Mouse (Mus musculus): Measurements from ENCODE around the gene Eif4e2.

Eif4e2 gene

DNA sequence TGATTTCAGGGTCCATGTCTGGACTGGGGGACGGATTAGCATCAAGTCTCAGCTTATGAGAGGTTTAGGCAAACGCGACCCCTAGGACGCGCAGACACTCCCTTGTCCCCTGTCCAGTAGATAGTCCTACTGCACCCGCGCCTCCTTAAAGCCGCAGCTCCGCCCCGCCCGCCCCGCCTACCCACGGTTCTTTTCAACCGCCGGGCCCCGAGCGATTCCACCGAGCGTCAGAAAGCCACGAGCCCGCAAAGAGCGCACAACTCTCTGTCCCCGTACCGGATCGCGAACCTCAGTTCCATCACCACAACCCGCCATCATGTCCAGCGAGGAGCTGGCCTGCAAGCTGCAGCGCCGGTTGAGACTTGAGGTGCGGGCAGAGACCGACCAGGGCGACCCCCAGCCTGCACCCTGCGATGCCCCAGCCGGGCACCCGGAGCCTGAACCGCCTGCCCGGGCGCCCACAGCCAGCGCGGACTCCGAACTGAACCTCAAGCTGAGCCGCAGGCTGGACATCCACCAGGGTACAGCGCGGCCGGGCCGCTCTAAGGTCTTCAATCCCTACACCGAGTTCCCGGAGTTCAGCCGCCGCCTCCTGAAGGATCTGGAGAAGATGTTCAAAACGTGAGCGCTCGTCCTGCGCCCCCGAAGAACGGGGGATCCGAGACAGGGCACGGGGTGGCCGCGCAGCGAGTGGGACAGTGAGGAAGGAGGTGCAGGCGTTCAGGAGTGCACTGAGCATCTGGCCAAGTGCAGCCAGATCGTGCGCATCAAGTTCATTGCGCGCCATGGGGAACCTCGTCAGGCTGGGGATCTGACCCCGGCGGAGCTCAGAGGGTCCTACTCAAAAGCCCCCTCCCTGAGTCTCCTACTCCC lies 50.7 kb downstream of the Eif4e2 start, which contains the start of gene Efhd1:
TSS of gene Efhd1 (plus strand) at position 230 of the 873 bp plus-strand sequence.
- peak; percentile 22 to 30 for DNase-seq

DNA sequence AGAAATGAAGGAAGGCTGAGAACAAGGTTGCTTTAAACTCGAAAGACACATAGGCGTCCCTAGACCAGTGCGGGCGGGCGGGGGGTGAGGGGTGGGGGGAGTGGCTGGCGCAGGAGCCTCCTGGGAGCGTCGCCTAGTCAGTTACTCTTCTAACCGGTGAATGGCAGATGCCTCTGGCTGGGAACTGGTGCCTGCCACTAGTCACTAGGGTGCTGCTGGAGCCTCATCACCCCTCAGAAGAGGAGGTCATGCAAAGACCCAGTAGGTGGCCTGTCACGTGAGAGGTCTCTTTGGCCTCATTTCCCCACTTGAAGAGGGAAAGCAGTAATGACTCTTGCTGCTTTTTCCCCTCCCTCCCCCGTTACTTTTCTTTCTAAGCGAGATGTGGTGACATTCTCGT lies 51.5 kb downstream of the Eif4e2 start:
- DNase-seq = no peak

DNA sequence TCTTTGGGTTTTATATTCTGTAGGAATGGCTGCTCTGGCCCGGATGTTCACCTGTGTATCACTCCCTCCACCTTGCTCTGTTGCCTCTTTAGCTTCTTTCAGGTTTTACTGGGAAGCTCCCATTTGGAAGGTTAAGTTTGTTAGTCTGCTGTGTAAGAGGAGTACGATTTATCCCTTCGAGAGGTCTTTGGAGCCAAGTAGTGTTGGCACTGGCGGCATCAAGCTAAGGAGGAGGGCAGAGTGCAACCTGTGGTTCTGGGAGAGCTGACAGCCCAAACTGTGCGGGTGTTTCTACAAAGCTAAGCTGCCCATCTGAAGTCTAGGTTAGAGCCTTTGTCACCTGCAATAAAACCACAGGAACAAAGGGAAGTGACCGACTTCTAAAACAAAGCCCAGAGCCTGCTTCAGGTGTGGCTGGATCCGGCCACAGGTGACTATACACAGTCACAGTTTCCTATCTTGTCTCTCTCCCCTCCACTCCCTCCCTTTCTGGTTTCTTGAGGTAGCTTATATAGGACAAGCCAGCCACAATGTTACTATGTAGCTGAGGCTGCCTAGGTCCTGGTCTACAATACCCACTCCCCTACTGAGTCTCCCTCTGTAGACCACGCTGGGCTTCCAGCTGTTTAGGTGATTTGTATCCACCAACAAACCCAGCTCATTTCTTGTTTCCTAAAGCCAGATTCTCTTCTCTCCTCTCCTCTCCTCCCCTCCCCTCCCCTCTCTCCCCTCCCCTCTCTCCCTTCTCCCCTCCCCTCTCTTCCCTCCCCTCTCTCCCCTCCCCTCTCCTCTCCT lies 52.8 kb downstream of the Eif4e2 start:
- DNase-seq = no peak

- no peak for DNase-seq
These were observed 56.5 kb downstream of the Eif4e2 start for GRCm38 (mm10) chr1:87270204-87270603.

DNA sequence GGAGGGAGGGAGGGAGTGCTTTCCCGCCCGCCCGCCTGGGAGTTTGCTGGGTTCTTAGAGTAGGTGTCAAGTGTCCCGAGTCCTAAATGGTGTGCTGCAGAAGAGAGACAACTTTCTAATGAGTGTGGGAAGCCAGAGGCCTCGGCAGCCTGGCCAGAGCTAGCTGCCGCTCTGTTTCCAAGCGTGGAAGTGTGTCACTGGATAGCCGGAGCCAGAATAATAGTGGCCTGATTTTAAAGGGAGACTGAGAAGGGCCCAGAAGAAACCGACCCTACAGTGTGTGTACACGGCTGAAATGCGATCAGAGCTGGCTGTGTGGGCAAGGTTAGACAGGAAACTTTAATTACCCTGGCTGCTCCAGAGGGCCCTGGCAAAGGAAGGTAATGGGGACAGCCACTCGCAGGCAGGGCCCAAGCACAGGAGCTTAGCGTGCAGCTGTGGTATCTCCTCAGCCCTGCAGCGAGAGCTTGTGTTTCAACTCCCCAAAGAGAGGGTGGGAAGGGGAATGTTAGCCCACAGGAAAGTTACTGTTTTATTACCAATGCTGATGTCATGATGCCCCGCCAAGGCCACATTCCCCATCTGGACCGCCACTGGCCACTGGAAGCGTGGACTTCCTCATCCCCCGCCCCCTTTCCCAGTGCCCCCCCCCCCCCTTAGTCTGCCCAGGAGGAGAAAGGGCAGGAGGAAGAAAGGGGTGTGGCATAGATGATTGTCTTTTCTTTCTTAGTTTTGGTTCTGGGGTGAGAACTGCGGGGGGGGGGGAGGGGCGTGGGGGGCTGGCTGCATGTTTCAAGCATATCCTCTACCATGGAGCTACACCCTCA lies 57.1 kb downstream of the Eif4e2 start:
- DNase-seq = no peak

GRCm38 (mm10) chr1:87271596-87271995 lies 57.9 kb downstream of the Eif4e2 start:
- DNase-seq = no peak

- DNase-seq = no peak
These were observed 58.7 kb downstream of the Eif4e2 start for GRCm38 (mm10) chr1:87272462-87272861.

DNA sequence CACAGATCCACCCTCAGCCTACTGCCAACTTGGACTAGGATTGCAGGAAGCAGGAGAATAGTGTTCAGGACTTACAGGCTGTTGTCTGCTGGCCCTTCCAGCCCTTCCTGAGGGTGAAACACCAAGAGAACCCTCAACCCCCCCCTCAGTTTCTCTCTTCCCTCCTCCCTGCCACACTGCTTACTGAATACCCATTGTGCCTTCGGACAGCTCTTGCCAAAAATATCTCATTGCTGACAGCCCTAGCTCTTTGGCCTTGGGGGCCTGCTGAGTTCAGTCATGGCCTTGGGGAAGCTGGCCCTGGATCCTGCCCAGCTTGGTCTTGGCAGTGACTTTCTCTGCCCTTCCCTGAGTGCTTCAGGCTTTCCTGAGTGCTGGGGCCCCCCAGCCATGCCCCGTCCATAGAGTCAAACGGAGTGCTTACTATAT lies 59.8 kb downstream of the Eif4e2 start:
- peak; percentile 51 to 53 for DNase-seq

DNA sequence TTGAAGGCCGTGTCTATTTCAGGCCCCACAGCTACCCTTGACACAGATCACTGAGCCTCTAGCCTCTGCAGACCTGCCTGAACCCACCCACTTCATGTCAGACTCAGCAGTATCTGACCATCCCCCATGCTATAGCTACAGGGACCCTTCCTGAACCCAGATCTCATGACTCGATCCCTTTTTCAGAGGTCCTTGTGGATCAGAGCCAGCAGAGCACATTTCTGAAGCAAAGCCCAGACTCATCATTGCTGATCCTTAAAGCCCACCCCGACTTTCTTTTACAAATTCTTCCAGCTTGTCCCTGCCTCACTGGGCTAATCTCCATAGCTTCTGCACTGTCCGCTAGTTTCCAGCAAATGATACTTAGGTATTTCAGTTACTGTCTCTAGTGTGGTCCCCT lies 60.4 kb downstream of the Eif4e2 start:
- no peak for DNase-seq

GRCm38 (mm10) chr1:87275151-87275550 lies 61.4 kb downstream of the Eif4e2 start:
- DNase-seq = no peak

GRCm38 (mm10) chr1:87276056-87276455 lies 62.3 kb downstream of the Eif4e2 start:
- DNase-seq = no peak

GRCm38 (mm10) chr1:87280281-87280680 lies 66.6 kb downstream of the Eif4e2 start:
- DNase-seq = no peak

GRCm38 (mm10) chr1:87281599-87282412 lies 68.1 kb downstream of the Eif4e2 start:
- DNase-seq = no peak

DNA sequence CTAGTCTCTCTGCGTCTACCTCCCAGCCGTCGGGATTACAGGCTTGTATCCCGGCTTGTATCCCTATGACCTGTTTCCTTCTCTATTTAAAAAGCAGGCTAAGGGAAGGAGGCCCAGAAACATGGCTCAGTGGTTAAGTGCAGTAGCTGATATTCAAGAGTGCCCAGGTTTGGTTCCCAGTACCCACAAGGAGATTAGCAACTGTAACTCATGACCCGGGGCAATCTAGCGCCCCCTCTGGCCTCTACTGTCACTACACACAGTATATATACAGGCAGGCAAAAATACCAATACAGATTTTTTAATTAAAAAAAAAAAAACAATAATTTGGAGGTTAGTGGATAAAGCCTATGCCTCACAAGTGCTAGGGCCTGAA lies 68.7 kb downstream of the Eif4e2 start:
- DNase-seq = no peak

- no peak for DNase-seq
These were observed 69.8 kb downstream of the Eif4e2 start for GRCm38 (mm10) chr1:87283410-87283960.

DNA sequence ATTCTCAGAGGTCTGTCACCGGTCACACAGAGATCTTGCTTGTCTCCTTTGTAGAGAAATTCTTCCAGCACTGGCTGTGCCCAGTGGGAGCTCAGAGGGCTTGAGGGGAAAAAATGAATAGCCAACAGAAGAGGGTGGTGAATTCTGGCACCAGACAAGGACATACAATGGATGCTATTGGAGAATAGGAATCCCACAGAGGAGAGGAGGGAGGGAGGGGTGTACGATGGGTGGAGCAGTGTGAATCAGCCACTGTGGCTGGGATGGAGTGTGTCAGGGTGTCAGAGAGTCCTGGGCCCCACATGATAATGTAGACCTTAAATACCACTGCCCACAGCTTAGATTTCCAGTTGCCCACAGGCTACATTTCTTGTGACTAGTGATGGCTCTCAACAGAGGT lies 73.4 kb downstream of the Eif4e2 start:
- no peak for DNase-seq

All from cerebellum, postnatal 36 days (tissue).